Comparison of ENCODE assay signal across 9 mouse cellular contexts in the genomic region with DNA sequence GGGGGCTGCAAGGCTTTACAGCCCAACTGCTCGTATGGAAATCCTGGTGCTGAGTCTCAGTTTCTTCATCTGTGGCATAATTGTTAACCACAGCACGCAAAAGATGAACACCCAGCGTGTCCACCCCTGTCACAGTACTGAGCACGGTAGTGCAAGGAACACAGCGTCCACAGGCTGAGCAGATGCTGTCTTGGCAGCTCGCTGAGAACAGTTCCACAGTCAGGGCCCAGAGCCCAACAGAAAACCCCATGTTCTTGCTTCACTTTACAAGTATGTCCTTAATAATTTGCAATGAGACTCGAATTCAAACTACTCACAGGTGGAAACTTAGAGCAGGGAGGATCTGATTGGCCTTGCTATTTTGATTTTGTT. TPM values are rescaled to one million over a fixed set of nuclear protein-coding genes. Genes with fewer than 3 reads are reported as not detected.
DNase-seq lines count a peak whose midpoint lies in the region; ATAC-seq and TF ChIP-seq lines count a peak whose summit lies in the region.
"Had no signal": no experiment of that assay in that cellular context is flagged by ENCODE, and none has a peak within 500 bp of the region (broad histone marks: within the 10 kb centered on the region; RNA-seq: fewer than 3 reads in every experiment).

No protein-coding gene starts in this region.

- peak overlapping the region; percentile 98 for H3K4me2 ChIP-seq in midbrain, postnatal 0 days (ENCODE audit: low read depth, low read length, poor library complexity, severe bottlenecking)

- WGBS in liver, adult 2 months = 83% methylated on average over 7 of the region's 7 CpGs
- 70% methylated on average over 7 of the region's 7 CpGs for WGBS in heart, adult 2 months
- WGBS in midbrain, postnatal 0 days = 44% methylated on average over 7 of the region's 7 CpGs

- no peak for DNase-seq in liver, adult 2 months (ENCODE audit: extremely low read depth, low read depth, low spot score)
- no peak for DNase-seq in liver
- peak; percentile 58 to 63 for DNase-seq in heart, adult 2 months
- DNase-seq in layer of hippocampus, postnatal 36 days = peak; percentile 38
- peak; percentile 9 for DNase-seq in midbrain, postnatal 0 days (ENCODE audit: low spot score)
- no peak for DNase-seq in embryo, embryonic 10 days (ENCODE audit: low spot score)
- DNase-seq in cerebellum, adult 9-10 months = no peak
- DNase-seq in thymus, postnatal 36 days = no peak

- TF ChIP-seq CTCF in liver, adult 2 months (IDR thresholded peaks at IDR 0.05; ENCODE audit: low read depth, low read length) = no peak
- TF ChIP-seq CTCF in heart, adult 2 months (IDR thresholded peaks at IDR 0.05) = no peak
- no peak for TF ChIP-seq CTCF in midbrain, postnatal 0 days (IDR thresholded peaks at IDR 0.05)

- no peaks in the 10 kb centered on the region for H3K79me2 ChIP-seq in liver, adult 2 months (ENCODE audit: control insufficient read depth, insufficient read depth, low read length)
- no peaks in the 10 kb centered on the region for H3K79me2 ChIP-seq in heart, adult 2 months (replicated peaks; ENCODE audit: control insufficient read depth, insufficient read depth, low read length)

- peaks cover 6% of the 10 kb centered on the region; the same call in 1 of the 2 replicates for H3K4me1 ChIP-seq in liver, adult 2 months (ENCODE audit: control insufficient read depth, insufficient read depth, low read length)
- H3K4me1 ChIP-seq in heart, adult 2 months (ENCODE audit: control insufficient read depth, insufficient read depth, low read length) = peaks cover 4% of the 10 kb centered on the region
- H3K4me1 ChIP-seq in midbrain, postnatal 0 days (ENCODE audit: insufficient read depth, low read length) = no peaks in the 10 kb centered on the region

- no peak for TF ChIP-seq EP300 in heart, adult 2 months (IDR thresholded peaks at IDR 0.05; ENCODE audit: insufficient read depth, low read depth, low read length)

- ATAC-seq in midbrain, postnatal 0 days (ENCODE audit: low FRiP score) = no peak
- ATAC-seq: Patski had no signal

- no peaks in the 10 kb centered on the region for H3K36me3 ChIP-seq in liver, adult 2 months (ENCODE audit: control insufficient read depth, insufficient read depth, low read length)
- no peaks in the 10 kb centered on the region for H3K36me3 ChIP-seq in heart, adult 2 months (ENCODE audit: control insufficient read depth, insufficient read depth, low read length)
- H3K36me3 ChIP-seq in midbrain, postnatal 0 days (ENCODE audit: insufficient read depth, low read length) = no peaks in the 10 kb centered on the region

- H3K27ac ChIP-seq in liver, adult 2 months (replicated peaks; ENCODE audit: insufficient read depth, low read depth, low read length) = peak overlapping the region; percentile 27; the same call in 1 of the 2 replicates
- peak overlapping the region; percentile 34 for H3K27ac ChIP-seq in heart, adult 2 months
- no peak overlapping the region for H3K27ac ChIP-seq in midbrain, postnatal 0 days (ENCODE audit: low read depth, low read length)

- H3K4me3 ChIP-seq in liver, adult 2 months (ENCODE audit: insufficient read depth, low read depth, low read length) = no peak overlapping the region
- no peak overlapping the region for H3K4me3 ChIP-seq in heart, adult 2 months
- peak overlapping the region; percentile 50; the same call in 1 of the 2 replicates for H3K4me3 ChIP-seq in midbrain, postnatal 0 days (ENCODE audit: low read depth, low read length)

- no peaks in the 10 kb centered on the region for H3K9me3 ChIP-seq in midbrain, postnatal 0 days (ENCODE audit: low read length)

- intact Hi-C loops in heart, adult 2 months (cut with DNase I) = loop anchor here (2.0 to 5.0 kb wide), 2 partner anchors 38 to 63 kb away; no protein-coding TSS in a partner anchor

- no peak for TF ChIP-seq POLR2A in liver, adult 2 months (IDR thresholded peaks at IDR 0.05; ENCODE audit: extremely low read depth, insufficient read depth, low read length)
- 0 out of 2 replicates have a peak, but pooled peaks have one; percentile 23 for TF ChIP-seq POLR2A in heart, adult 2 months (IDR thresholded peaks at IDR 0.05; ENCODE audit: insufficient read depth, low read depth, low read length)

- H3K27me3 ChIP-seq in liver, adult 2 months (ENCODE audit: control insufficient read depth, insufficient read depth, low read length) = peaks cover 2% of the 10 kb centered on the region; the same call in 1 of the 2 replicates
- no peaks in the 10 kb centered on the region for H3K27me3 ChIP-seq in heart, adult 2 months (ENCODE audit: control insufficient read depth, insufficient read depth, low read length)
- H3K27me3 ChIP-seq in midbrain, postnatal 0 days (ENCODE audit: insufficient read depth, low read length) = peaks cover 23% of the 10 kb centered on the region
- H3K27me3 ChIP-seq: Patski had no signal

- no peak overlapping the region for H3K9ac ChIP-seq in liver, adult 2 months (ENCODE audit: low read depth, low read length)
- no peak overlapping the region for H3K9ac ChIP-seq in heart, adult 2 months (ENCODE audit: low read depth, low read length)
- H3K9ac ChIP-seq in midbrain, postnatal 0 days (replicated peaks; ENCODE audit: low read length, poor library complexity, severe bottlenecking) = no peak overlapping the region

RNA-seq across cellular contexts. Expression of gene Adamts14, which starts 0.6 kb away (rescaled TPM):
- total RNA-seq in liver, adult 2 months (2014; rRNA removed) = 0.55 and 0.60 TPM in 2 replicates
- 0.61 and 0.73 TPM in 2 replicates for polyA plus RNA-seq in liver, adult 2 months (2012; rRNA removed)
- total RNA-seq in heart, adult 2 months (2021) = 1 to 10 TPM in 1 of 2 experiments, under 1 TPM in 1; 0.91 to 1.6 TPM
- 1.2 and 1.3 TPM in 2 replicates for polyA plus RNA-seq in heart, adult 2 months (2012; rRNA removed)
- 1 to 10 TPM; 1.8 TPM for total RNA-seq in layer of hippocampus, postnatal 36 days (2021)
- total RNA-seq in midbrain, postnatal 0 days (2014; rRNA removed) = 1.1 and 1.6 TPM in 2 replicates
- polyA plus RNA-seq in midbrain, postnatal 0 days (2015; fragmentation: Nextera tagmentation; extraction: Ambion mirVana) = 0.27 and 0.31 TPM in 2 replicates

RNA-seq across cellular contexts. Expression of gene Prf1, which starts 23.8 kb away (rescaled TPM):
- total RNA-seq in liver, adult 2 months (2014; rRNA removed) = 0.27 and 0.28 TPM in 2 replicates
- polyA plus RNA-seq in liver, adult 2 months (2012; rRNA removed) = 0.18 and 0.26 TPM in 2 replicates
- under 1 TPM; 0.23 to 0.32 TPM for total RNA-seq in heart, adult 2 months (2021)
- polyA plus RNA-seq in heart, adult 2 months (2012; rRNA removed) = 0.12 and 1.3 TPM in 2 replicates
- total RNA-seq in layer of hippocampus, postnatal 36 days (2021) = not detected
- not detected in 2 replicates for total RNA-seq in midbrain, postnatal 0 days (2014; rRNA removed)
- not detected in 2 replicates for polyA plus RNA-seq in midbrain, postnatal 0 days (2015; fragmentation: Nextera tagmentation; extraction: Ambion mirVana)
- polyA plus RNA-seq: Patski had no signal

Comparison
In these comparisons a context has a peak if more than half of its experiments do, and no peak if none do; other contexts are left out.
1. DNase-seq: peak in heart, adult 2 months (2 of 2), layer of hippocampus, postnatal 36 days (2 of 2) and midbrain, postnatal 0 days (single experiment); none in liver, adult 2 months (single experiment), liver (single experiment), embryo, embryonic 10 days (single experiment), cerebellum, adult 9-10 months (single experiment) and thymus, postnatal 36 days (0 of 2).